Mouse (Mus musculus) urinary bladder, postnatal 10 days (tissue): ENCODE results near the gene Pelo.

ENCODE experiments used
- DNase-seq: peaks from one replicate; pipeline ENCODE4 v3.0.0; 2022; ENCODE audit warnings: low spot score

Gene Pelo

DNA sequence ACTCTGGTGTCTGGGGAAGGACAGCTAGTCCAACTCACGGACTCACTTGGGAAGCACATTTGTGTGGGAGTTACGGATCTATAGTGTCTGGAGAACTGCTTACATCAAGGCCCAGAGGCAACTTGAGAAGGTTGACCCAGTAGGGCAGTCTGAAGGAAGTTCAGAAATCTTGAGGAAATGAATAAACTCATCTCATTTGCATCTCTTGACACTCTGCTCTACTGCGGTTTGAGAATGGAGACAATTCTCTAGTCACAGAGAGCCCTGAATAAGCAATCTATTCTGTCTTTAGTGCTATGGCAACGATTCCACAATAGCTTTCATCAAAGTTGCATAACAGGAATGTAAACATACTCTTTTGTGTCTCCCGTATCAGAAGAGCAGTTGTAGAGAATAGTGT, 7.0 kb upstream of the Pelo start:
- DNase-seq = no peak

DNA sequence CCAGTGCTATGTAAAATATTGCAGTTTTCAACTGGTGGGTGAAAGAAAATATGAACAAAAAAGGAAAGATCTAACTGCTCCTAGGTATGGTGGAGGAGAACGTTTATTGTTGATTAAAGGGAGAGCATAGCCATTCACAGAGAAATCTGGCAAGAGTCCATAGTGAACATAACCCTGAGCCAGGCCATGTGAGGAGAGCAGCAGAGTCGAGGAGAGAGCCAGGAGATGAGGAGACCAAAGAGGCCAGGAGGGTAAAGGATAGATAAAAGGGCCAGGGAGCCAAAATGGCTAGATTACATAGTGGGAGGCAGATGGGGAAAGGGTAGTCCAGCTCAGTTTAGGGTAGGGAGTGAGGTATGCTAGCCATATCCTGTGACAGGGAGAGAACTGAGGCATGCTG, 6.2 kb upstream of the Pelo start:
- DNase-seq = no peak

DNA sequence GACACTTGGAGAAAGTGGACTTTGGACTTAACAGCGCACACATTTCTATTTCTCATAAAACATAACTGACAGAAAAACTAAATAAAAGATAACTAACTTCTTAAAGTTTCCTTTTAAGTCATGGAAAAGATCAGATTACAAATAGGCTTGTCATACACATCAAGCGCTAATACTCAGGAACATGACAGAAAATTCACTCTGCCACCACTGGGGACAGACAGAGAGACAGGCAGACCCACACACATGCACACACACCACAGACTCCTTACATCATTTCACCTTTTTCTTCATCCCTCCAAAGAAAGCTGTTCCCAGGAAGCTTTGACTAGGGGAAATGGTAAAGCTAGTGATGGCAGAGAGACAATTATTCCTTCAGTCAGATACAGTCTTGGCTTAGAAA, 5.4 kb upstream of the Pelo start:
- DNase-seq = no peak

DNA sequence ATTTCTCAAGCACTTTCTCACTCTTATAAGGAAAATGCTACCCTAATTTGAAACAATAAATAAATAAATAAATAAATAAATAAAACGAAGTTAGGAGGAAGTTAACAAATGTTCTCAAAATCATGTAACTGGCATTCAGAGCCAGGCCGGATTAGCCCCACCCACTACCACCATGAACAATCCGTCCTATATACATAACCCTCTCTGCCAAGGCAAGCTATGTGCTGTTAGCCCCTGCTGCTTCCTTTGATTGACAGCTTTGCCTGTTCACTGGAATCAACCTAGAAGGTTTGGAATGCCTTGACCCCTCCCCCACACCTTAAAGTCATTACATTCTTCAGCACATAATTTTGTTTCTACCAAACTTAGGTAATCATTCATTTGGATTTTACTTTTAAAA, 1.5 kb upstream of the Pelo start:
- DNase-seq = no peak

DNA sequence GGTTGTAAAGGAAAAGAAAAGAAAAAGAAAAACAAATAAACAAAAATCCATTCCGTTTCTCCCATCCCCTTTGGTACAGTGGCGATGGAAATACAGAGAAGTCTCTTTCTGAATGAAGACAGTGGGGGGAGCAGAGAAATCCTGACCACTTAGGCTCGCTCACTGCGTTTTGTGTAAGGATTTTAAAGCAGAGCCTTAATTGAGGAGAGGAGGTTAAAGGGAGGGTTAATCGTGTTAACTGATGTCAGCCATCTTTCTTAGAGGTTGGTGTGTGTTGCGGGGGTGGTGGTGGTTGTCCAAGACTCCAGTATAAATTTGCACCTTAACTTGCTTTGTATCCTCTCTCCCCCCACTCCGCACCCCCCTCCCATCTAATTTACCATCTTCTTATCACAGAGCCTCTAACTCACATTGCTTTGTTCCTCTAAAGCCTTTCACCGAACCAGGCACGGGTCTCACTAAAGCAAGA, 1.0 kb upstream of the Pelo start:
- no peak for DNase-seq

DNA sequence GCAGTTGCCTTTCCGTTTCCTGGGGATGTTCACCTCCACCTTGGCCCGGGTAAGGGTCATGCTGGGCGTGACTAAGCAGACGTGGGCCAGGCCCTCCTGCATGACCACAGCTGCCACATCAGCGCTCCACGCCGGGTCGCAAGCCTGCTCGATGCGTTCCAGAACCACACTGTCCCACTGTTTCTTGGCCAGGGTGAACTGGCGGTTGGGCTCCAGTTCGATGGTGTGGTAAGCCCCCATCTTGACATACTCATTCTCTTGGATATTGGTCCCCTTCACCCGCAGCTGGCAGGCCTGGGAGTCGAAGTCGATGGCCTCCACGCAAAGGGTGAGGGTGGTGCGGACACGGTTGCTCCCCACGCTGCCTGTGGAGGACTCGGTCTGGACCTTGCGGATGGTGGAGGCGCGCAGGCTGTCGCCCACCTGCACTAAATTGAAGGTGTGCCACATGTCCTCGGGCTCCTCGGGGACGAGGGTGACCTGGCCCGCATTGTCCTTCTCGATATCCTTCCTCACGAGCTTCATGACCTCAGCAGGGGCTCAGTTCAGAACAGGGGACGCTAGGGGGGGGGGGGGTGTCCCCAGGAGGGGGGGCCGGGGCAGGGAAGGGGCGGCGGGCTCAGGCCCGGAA, 476 bp downstream of the Pelo start:
- DNase-seq = no peak

DNA sequence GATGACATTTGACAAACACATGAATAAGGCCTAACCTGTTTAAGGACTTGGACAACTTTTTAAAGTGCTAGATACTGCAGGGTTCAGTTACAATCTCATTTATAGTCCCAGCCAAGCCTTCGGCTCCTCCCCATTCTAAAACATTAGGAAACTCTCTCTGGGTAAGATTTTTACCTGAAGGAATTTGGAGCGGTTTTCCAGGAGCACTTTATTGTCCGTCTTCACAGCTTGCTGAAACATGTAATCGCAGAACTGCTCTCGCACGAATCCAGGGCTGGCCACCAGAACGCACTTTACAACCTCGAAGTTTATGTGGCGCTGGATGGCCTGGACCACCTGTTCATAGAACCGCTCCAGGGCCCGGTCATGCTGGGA, 979 bp downstream of the Pelo start:
- no peak for DNase-seq

DNA sequence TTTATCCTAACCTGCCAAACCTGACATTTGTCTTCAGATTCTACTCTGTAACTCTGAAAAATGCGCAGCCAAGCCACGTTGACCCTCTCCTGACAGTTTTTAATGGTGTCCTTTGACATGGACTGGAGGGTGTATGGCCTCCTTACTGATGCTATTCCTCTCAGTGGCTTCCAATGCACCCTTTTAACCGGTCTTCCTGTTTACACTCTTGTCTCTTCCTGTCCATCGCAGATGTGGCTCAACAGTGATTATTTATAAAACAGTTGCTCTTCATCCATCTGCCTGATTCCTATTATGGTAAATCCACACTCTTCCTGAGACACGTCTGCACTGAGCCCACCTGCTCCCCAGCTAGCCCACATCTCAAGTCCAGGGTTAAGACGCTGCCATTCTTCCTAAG, 4.0 kb downstream of the Pelo start:
- DNase-seq = no peak

DNA sequence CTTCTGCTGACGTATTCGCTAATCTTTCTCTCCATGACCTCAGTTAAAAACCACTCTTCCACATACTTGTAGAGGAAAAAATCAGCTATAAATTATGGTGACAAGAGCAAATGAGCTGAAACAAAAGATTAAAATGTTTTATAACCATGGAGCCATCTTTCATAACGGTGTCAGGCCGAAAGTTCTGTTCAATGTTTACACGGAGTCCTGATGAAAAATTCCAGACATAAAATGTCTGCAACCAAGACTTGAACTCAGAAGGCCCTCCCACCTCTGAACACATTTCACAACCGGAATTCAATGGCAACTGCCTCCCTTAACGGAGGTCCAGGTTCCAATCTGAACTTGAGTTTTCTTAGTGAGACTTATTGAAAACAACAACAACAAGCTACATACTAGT, 7.6 kb downstream of the Pelo start:
- no peak for DNase-seq

DNA sequence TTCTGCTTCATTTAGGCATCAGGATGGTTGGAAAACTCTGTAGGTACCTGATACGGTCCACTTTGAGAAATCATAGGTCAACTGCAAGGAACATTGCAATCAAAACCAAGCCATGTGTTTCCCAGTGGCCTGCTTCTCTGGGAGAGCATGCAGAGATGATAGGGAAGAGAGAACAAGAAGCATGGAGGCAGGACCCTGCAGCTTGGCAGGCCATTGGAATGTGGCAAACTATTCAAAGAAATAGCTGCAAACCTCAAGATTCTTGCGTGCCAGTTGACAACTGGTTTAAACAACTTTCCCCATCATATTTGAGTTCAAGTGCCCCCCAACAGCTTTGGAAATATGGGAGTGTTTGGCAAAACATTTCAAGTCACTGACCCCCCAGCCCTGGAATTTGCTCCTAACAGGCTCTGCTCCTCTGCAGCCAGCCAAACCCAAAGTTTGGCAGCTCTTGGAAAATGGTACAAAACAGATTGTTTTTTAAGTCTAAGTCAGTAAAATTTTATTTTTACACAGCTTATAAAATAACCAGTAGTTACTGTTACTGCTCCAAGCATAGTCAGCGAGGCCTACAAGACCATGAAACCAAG, 9.9 kb downstream of the Pelo start:
- DNase-seq = no peak

DNA sequence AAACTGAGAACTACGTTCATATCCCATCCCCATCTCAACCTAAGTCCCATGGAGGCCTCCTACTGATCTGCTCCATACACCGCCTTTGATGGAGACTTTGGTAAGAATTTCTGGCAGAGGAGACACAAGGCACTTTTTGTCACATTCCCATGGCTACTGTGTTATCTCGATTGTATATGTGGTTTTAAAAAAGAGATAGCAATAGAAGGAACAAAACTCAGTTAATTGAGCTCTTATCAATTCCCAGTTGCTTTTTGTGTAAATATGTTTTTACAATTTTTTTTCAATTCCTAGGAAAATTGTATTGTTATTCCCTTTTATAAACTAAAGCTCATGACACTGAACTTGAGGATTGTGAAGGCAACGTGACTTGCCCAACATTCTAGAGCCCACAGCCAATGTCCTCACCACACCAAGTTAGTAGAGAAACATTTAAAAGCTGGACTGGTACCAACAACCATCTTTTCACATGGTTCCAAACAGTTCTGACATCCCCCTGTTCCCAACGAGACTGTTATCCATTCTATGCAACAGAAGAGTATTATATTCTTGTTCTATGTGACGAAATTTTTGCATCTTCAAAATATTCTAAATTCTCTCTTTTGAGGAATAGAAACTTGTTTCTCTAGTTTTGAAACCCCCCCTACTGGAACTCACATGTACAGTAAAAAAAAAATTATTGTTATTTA, 10.8 kb downstream of the Pelo start:
- DNase-seq = no peak

DNA sequence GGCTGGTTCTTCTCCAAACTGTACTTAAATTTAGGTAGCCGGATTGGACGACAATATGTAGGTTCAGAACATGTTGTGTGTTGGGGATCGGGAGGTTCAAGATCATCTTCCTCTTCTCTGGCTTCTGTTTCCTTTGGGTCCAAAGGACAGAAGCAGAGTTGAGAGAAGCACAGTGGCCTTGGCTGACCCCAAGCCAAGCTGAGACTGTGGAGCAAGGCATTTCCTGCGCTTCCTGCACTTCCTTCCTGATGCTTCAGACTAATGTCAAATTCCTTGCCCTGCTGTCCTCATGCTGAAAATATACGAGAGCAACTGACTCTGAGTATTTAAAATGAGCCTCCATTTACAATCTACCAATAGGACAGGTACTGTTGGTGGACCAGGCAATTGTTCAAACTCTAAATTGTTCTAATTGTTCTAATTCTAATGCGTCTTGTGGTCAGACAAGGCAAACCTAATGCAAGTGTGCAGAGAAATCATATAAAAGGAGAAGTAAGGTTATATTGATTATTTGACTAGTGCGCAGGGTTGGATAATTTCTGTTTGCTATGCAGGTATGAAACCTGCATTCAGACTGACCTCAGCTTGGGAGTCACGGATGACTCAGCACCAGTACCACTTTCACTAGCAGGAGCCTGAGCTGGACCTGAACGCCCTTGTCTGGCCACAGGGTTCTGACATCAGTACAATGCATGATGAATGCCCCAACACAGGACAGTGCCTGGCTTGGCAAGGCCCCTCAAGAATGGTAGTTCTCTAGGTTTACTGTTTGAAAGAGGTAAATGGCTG, 12.4 kb downstream of the Pelo start:
- no peak for DNase-seq

DNA sequence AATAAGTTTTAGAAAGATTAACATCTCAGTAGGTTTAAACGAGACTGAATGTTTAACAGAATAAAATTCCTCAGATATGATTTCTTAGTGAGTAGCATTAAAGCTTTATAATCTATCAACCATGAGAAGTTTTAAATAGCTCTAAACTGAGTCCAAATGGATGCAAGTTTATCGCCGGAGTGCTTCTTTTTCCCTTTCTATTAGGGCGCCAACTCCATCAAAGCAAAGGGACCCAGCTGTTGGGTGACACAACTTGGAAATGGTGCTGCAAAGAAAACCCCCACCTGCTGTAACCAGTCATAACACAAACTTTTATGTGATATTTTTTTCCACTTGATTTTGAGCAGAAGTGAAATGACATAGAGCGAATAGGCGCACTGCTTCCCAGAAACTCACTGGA, 17.6 kb downstream of the Pelo start:
- no peak for DNase-seq

DNA sequence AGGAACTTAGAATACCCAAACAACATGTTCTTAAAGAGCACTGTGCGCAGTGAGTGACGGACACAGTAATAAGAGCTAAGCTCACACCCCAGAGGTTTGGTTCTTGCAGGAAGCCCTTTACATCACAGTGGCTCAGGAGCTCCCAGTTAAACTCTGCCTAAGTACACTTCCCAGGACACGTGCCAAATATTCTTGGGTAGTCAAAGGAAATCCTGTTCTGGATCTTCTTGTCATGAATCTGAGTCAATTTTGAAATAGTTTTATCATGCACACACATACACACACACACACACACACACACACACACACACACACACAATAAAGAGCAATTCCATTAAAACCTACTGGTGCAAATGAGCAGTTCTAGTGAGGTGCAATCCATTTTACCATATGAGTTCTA, 18.6 kb downstream of the Pelo start:
- no peak for DNase-seq

DNA sequence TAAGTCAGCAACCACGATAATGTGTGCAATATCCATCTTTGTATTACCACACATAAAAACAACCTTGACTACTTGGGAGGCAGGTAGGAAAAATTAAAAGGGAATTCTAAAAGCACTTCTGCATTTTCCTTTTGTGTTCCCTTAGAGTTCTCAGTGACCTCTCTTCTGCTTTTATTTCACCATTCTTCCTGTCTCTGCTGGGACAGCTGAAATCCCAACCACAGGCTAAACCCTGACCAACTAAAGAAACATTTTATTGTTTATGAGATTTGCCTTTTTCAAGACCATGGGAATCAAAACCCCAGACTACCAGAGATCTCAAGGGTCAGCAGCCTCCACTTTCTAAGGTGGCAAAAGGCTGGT, 22.0 kb downstream of the Pelo start:
- DNase-seq = no peak

DNA sequence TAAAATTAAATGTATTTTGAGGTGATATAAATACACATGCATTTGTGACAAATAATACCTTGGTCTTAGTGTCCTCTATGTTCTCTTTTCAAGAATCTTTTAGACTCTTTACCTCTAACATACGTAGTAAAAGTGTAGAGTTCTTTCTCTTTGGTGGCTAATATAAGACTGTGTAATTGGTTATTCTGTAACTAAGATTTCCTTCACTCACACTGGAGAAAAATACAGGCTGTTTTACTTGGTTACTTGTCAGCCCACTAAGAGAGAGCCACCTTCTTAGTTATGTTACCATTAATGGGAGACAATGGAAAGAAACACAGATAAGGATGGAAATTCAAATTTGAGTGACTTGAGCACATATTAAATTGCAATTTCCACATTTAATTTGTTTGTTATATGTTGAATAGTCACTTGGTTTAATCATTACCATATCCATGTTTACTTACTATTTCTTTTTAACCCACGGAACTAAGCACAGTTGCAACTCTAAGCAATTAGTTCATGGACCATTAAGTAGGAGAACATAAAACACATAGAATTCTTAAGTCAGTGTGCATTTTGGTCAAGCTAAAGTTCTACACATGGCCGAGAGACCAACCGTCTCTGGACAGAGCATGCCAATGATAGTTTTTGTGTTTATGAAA, 22.5 kb downstream of the Pelo start:
- no peak for DNase-seq

DNA sequence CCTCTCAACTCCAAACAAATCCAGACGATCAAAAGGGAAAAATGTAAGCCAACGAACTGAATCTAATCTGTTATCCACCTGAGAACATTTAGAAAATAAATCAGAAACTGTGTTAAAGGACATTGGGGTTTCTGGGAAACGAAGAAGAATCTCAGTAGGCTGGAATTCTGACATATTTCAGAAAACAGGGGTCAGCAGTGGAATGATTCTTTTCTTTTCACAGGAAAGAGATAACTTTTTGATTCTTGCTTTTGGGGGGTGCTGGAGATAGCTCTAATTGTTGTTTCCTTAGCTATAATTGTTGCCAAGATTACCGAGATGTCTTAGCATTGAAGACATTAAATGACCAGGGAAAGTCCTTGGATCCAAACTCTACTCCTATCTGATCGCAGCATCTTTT, 32.4 kb downstream of the Pelo start:
- no peak for DNase-seq

DNA sequence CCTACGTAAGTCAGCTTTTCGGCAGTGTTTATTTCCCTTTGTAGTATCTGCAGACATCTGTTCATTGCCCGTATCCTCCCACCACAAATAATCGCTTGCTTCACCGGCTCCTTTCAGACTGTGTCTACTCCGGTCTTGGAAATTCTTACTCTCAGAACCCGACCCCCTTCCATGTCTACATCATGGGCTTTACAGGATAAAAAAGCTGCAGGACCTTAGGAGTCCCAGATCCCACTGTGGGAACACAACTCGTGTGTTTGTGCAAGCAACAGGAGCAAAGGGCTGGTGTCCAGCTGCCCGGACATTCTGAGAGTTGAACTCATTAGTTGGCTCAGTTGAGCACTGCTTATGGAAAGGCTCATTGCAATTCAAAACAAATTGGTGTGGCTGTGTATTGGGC, 35.2 kb downstream of the Pelo start:
- DNase-seq = no peak

DNA sequence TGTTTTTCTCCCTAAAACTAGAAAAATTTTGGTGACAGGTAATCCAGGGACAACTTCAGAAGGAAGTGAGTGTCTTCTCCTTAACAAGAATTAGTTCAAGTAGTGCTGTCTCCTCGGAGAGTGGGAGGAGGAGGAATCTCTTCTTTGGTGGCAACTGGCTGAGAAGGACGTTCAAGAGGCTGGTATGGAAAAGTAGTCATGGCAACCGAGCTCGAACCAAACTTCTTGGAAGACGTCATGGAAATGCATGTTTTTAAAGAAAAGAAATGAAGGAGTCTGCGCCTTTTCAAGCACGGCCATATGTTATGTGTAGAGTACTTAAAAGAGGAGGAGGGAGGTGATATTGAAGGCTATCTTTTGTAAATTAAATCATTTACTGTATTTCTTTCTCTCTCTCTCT, 37.4 kb downstream of the Pelo start:
- no peak for DNase-seq

DNA sequence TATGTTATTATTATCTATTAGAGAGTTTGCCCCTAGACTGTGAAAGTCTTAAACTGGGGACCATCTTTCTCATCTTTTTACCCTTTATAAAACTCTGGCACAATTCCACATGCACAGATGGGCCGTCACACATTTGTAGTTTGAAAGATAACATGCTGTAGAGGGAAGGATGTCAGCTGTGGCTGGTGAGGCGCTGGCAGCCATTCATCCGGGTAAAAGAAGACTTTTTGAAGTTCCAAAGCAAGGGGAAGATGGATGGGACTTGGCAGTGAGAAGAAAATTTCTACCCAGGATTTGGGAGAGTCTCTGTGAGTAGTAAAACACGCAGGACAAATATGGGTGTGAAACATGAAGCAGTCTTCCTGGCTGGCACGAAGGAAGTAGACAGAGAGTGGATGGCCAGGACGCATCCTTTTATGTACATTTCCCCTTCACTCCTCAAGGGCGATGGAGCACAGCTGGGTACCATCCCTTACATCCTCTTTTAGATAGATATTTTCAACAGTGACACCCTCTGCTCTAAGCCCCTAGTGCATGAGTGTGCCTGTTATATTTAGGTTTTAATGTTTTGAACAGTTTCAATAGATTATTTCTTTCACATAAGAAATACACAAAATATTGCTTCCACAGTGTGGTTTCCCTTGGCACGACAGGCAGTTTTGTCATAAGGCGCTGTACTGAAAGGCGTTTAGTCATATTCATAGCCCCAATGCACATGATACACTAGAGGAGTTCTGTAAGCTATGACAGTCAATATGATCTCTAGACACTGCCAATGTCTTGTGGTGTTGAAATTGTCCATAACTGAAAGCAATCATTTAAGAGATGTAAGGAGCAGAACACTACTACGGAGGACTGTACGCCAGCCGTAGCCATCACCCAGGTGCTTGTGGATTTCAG, 39.1 kb downstream of the Pelo start:
- DNase-seq = no peak

DNA sequence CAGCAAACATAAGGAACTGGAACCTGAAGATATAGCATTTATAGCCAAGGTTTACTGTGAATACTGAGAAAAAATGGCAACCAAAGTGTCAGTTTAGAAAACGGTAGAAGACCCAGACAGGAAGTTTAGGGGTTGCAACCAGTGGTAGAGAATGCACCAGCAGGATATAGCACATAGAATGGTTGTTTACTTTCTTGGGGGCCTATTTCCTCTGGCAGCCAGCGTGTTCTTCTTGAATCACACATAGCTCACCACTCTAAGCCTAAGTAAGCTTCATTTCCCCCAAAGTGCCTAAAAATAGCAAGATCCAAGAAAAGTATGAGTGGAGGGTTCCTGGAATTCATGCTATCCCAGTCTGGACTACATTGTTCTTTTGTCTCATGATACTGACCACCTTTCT, 47.3 kb downstream of the Pelo start:
- DNase-seq = no peak
